Mouse (Mus musculus) ES-Bruce4 (cell line): ENCODE data around the gene Dpp6. TPM values are rescaled to one million over a fixed set of nuclear protein-coding genes. Genes with fewer than 3 reads are reported as not detected.

ENCODE experiments used
- H3K27ac ChIP-seq: 2 replicates; pipeline ENCODE4 v1.5.1; 2012; ENCODE audit warnings: low read length, inconsistent platforms; ENCODE audit not compliant: insufficient read depth
- H3K27me3 ChIP-seq: 2 replicates; pipeline ENCODE4 v1.6.1; 2012; ENCODE audit warnings: mild to moderate bottlenecking, low read length, inconsistent platforms; ENCODE audit not compliant: control insufficient read depth, poor library complexity, insufficient read depth, severe bottlenecking
- H3K36me3 ChIP-seq: 2 replicates; pipeline ENCODE4 v1.6.1; 2012; ENCODE audit warnings: inconsistent platforms, mild to moderate bottlenecking, low read length, moderate library complexity; ENCODE audit not compliant: control insufficient read depth, poor library complexity, insufficient read depth, severe bottlenecking
- H3K4me1 ChIP-seq: one replicate; pipeline ENCODE4 v1.8.1; 2011; ENCODE audit warnings: low read length; ENCODE audit not compliant: control insufficient read depth, insufficient read depth
- H3K4me3 ChIP-seq: 2 replicates; pipeline ENCODE4 v1.5.1; 2011; ENCODE audit warnings: low read depth, mild to moderate bottlenecking, low read length
- H3K9ac ChIP-seq: 2 replicates; pipeline ENCODE4 v1.6.1; 2012; ENCODE audit warnings: low read depth, mild to moderate bottlenecking, inconsistent platforms; ENCODE audit not compliant: poor library complexity, severe bottlenecking
- H3K9me3 ChIP-seq: replicated peaks from 2 replicates; pipeline ENCODE4 v1.6.1; 2012; ENCODE audit warnings: mild to moderate bottlenecking, low read length, inconsistent platforms; ENCODE audit not compliant: control insufficient read depth, poor library complexity, insufficient read depth, severe bottlenecking
- CTCF ChIP-seq: IDR thresholded peaks from one replicate; pipeline ENCODE4 v1.8.1; 2011; ENCODE audit warnings: low read depth, low read length
- EP300 ChIP-seq: IDR thresholded peaks from 2 replicates; pipeline ENCODE4 v1.6.1; 2011; ENCODE audit warnings: low read depth, low read length; ENCODE audit not compliant: insufficient read depth
- POLR2A ChIP-seq: IDR thresholded peaks from one replicate; pipeline ENCODE4 v1.8.1; 2011; ENCODE audit warnings: low read length; ENCODE audit not compliant: insufficient read depth
- polyA plus RNA-seq: library from polyadenylated mRNA; stranded (reverse); fragments of >200 nt; gene quantifications from 2 replicates; pipeline ENCODE4 v1.2.4, GENCODE M21; 2011; ENCODE audit warnings: low read depth; ENCODE audit not compliant: missing spikeins, insufficient read depth, insufficient read length

Dpp6 gene
- 4.1 and 4.3 TPM in 2 replicates for polyA plus RNA-seq

DNA sequence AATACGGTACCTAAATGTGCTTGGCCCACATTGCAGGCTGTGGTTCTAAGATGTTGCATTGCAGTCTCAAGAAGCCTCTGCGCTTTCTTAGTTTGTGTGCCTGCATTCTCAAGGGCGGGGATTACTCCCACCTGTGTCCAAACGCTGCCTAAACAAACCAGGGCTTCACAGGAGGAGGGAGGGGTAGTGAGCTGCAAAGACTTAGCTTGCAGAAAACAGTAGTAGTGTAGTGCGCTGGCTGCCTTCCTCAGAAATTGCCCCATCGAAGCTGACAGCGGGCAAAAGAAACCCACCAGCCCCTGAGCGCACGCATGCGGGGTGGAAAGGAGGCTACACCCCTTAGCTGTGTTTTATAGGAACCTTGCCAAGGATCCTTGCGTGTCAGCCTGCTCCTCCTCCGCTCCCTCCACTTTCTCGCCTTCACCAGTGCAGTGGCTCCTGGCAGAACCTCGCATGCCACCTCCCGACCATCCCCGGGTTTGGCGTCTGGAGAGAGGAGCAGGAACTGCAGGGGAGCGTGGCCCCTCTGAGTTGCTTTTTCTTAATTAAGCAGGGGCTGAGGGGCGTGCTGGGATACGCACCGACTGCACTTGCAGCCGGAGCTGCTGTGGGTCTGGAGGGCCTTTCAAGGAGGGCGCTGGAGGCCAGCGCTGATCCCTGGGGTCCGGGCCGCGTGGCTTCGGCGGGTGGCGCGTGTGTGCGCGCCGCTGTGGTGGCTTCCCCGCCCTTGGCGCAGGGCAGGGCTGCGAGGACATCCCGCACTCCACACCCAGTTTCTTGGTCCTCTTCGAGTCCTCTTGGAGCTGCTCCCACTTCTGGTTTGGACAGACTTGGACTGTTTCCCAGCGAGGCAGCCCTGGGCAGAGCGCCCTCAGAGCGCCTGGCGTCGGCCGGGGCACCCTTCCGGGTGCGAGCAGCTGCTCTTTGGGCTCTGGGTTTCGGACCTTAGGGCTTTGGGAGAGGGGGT lies at the start of gene Dpp6:
Gene Dpp6 (plus strand): TSS at position 229 of the 967 bp plus-strand sequence.
- H3K4me1 ChIP-seq: no peaks in the 10 kb centered on the region
- no peaks in the 10 kb centered on the region for H3K9me3 ChIP-seq
- peak within 1 kb of the TSS; percentile 43 for H3K9ac ChIP-seq
- TF ChIP-seq CTCF (no peak), POLR2A (no peak), EP300 (no peak)
- H3K27me3 ChIP-seq: no peaks in the 10 kb centered on the region; the same call in 1 of the 2 replicates
- H3K36me3 ChIP-seq: no peaks in the 10 kb centered on the region
- peak within 1 kb of the TSS; percentile 45 for H3K4me3 ChIP-seq
- no peak within 1 kb of the TSS for H3K27ac ChIP-seq

DNA sequence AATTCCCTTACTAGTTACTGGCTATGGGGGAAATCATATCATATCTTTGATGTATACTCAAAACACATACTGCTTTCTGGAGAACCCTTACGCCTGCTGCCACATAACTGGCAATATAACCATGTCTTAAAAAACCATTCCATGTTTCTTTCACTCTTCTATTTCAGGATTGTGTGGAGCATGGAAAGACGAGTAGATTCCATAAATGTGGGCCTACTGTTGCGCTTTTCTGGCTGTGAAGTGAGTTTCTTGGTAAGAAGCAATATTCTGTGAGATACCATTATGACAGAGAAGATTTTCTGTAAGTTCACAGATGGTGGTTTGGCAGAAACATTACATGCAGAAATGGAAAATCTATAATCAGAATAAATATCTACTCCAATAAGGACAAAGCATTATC lies 33.0 kb upstream of the Dpp6 start:
- H3K9ac ChIP-seq: no peak overlapping the region
- no peak for TF ChIP-seq POLR2A
- TF ChIP-seq CTCF: no peak
- no peak for TF ChIP-seq EP300
- H3K27ac ChIP-seq: no peak overlapping the region
- no peaks in the 10 kb centered on the region for H3K27me3 ChIP-seq
- no peaks in the 10 kb centered on the region for H3K9me3 ChIP-seq
- H3K4me3 ChIP-seq: no peak overlapping the region
- no peaks in the 10 kb centered on the region for H3K36me3 ChIP-seq
- H3K4me1 ChIP-seq: no peaks in the 10 kb centered on the region

DNA sequence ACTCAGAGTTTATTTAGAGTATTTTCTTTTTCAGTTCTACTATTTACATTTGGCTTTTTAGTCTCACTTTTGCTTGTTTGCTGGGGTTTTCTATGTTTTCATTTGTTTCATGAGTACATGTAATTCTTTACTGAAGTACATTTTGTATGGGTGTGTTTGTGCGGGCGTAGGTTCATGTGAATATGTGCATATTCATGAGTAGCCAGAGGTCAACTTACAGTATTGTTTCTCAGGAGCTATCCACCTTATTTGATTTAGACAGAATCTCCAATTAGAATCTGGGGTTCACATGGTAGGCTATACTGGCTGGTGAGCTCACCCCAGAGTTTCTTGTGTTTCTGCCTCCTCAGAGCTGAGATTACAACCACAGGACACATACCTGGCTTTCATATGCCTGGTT lies 21.5 kb upstream of the Dpp6 start:
- no peaks in the 10 kb centered on the region for H3K9me3 ChIP-seq
- no peaks in the 10 kb centered on the region for H3K27me3 ChIP-seq
- no peaks in the 10 kb centered on the region for H3K36me3 ChIP-seq
- H3K4me1 ChIP-seq: peaks cover 2% of the 10 kb centered on the region
- TF ChIP-seq EP300 (no peak), POLR2A (no peak), CTCF (no peak)
- no peak overlapping the region for H3K27ac ChIP-seq
- H3K9ac ChIP-seq: no peak overlapping the region
- H3K4me3 ChIP-seq: no peak overlapping the region

DNA sequence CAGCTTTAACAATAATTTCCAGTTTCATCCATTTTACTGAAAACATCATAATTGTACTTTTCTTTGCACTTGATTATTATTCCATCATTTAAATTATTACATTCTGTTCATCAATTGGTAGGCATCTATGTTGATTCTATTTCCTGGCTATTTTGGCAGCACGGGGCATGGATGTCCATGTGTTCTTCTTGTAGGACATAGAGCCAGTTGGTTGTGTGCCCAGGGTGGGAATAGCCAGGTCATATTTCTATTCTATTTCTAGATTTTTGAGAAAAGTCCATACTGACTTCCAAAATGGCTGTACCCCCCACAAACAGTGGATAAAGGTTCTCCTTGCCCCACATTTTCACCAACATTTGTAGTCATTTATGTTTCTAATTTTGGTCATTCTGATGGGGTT lies 19.0 kb downstream of the Dpp6 start:
- Histone ChIP-seq H3K9me3 (no peaks in the 10 kb centered on the region), H3K27ac (no peak overlapping the region), H3K9ac (no peak overlapping the region), H3K4me3 (no peak overlapping the region), H3K4me1 (peaks cover 2% of the 10 kb centered on the region), H3K36me3 (no peaks in the 10 kb centered on the region), H3K27me3 (no peaks in the 10 kb centered on the region)
- TF ChIP-seq EP300 (no peak), POLR2A (no peak), CTCF (no peak)

DNA sequence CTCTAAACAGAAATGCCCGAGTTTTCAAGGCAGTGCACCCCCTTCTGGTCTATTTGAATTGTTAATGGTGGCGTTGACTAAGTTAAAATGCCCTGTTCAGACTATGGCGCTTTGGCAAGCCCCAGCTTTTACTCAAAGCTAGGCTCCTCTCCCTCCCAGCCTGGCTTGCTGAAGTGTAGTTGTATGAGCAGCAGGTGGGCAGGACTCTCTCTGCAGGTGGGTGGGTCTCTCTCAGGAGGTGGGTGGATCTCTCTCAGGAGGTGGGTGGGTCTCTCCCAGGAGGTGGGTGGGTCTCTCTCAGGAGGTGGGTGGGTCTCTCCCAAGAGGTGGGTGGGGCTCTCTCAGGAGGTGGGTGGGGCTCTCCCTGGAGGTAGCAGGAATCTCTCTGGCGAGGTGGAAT lies 24.1 kb downstream of the Dpp6 start:
- Histone ChIP-seq H3K27me3 (no peaks in the 10 kb centered on the region), H3K9ac (no peak overlapping the region), H3K9me3 (peaks cover 7% of the 10 kb centered on the region; the same call in 1 of the 2 replicates), H3K4me1 (peaks cover 2% of the 10 kb centered on the region), H3K4me3 (no peak overlapping the region), H3K27ac (no peak overlapping the region), H3K36me3 (no peaks in the 10 kb centered on the region)
- TF ChIP-seq EP300: no peak
- TF ChIP-seq CTCF: no peak
- no peak for TF ChIP-seq POLR2A

DNA sequence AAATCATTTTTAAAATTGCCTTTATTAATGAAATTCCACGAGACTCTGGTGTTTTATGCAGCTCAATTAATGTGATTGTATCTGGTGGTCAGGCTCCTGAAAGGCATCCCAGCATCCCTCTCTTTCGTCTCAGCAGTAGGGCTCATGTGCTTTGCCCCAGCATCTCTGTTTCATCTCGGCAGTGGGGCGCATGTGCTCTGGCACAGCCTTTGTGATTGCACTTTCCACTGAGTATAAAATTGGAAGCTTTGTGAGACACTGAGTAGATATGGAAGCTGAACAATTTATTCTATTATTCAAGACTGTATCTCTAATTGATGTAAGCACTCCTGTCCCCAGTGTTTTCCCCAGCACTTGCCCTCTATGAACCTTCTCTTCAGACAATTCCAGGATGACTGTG lies 37.7 kb downstream of the Dpp6 start:
- Histone ChIP-seq H3K9me3 (no peaks in the 10 kb centered on the region), H3K27me3 (no peaks in the 10 kb centered on the region; the same call in 1 of the 2 replicates)
- TF ChIP-seq CTCF: no peak
- no peak for TF ChIP-seq EP300
- no peak for TF ChIP-seq POLR2A

More for the DNA sequence above, 37.7 kb downstream of the Dpp6 start:
- H3K36me3 ChIP-seq: no peaks in the 10 kb centered on the region
- no peak overlapping the region for H3K4me3 ChIP-seq
- H3K4me1 ChIP-seq: no peaks in the 10 kb centered on the region
- H3K27ac ChIP-seq: no peak overlapping the region
- no peak overlapping the region for H3K9ac ChIP-seq
